Mouse (Mus musculus): ENCODE data around the gene Pam16. TPM values are rescaled to one million over a fixed set of nuclear protein-coding genes. Genes with fewer than 3 reads are reported as not detected.
"Not testable (repeated sequence)": the region's sequence is repeated elsewhere in the genome, so short reads cannot be mapped to it uniquely, and the experiment has no call there.

The Pam16 gene
- total RNA-seq, 1 experiment from 2014 or later = 14.8 TPM

DNA sequence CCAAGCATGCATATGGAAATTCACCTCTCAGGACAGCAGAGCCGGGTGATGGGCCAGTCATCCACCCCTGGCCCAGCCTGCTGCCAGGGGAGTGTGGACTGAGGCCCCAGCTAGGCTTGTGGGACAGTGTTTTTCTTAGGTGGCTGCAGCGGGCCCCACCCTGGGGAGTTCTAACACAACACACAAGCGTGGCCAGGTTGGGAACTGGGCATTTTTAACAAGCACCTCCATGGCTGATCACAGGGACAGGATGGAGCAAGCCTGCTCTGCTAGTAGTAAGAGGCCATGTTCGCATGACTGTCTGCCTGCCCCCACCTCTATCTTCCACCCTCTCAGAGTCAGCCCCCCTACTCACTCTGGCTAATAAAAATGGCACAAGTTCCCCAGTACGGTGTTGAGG lies 26.7 kb downstream of the Pam16 start:
- no peak for ATAC-seq (replicated peaks; ENCODE audit: insufficient number of reproducible peaks, low FRiP score, low TSS enrichment, poor library complexity, severe bottlenecking)

DNA sequence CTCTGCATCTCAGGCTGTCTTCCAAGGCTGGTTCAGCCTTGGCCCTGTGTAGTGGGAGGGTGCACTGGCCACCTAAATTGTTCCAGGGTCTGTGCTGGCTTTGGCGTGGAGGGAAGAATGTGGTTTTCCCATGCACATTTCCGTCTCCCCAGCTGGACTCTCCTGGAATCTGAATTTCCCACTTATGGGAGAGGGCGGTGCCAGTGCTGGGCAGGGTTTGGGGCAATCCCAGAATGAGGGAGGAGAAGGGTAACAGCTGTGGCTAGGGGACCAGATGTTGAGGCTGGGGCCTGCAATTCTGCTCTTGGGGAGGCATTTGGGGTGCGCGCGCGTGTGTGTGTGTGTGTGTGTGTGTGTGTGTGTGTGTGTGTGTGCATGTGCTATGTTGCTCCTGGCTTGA lies 27.5 kb downstream of the Pam16 start:
- ATAC-seq (replicated peaks; ENCODE audit: insufficient number of reproducible peaks, low FRiP score, low TSS enrichment, poor library complexity, severe bottlenecking) = no peak

DNA sequence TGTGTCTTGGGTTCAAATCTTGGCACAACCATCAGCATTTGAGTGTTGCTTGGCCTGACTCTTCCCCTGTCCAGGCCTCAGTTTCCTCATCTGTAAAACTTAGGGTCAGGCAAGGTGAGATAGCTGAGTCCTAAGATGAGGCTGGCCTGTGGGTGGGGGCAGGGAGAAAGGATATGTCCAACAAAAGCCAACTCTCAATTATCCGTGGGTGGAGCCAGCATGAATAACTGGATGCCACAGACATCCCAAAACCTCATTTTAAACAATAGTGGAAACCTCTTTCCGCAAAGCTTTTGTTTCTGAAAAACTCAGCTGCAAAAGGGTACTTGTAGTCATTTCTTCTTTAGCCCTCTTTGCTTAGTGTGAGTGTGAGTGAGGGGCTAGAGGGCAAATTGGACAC lies 28.0 kb downstream of the Pam16 start:
- ATAC-seq (replicated peaks; ENCODE audit: insufficient number of reproducible peaks, low FRiP score, low TSS enrichment, poor library complexity, severe bottlenecking) = no peak

DNA sequence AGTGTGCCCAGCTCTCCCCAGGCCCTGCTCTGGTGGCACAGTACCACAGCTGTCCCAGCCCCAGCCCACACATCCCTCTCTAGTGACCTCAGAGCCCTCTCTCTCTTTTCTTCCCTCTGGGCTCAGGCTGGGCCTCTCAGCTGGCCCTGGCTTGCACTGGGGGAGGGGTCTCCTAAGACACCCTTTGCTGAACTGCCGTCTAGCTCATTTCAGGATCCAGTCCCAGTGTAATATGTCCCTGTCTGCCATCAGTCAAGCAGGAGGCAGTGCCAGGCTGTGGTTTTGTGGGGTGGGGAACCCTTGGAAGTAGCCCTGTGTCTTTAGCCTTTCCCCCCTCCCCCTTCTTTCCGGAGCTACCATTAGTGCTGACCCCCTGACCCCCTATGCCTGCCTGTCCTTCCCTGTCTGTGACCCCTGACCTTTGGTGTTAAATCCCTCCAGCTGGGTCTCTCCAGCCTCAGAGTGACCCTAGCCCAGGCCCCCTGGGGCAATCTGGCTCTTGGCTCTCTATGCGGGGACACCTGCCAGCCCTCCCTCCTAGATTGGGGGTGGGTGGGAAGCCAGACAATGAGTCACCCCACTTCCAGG lies 28.6 kb downstream of the Pam16 start:
- no peak for ATAC-seq (replicated peaks; ENCODE audit: insufficient number of reproducible peaks, low FRiP score, low TSS enrichment, poor library complexity, severe bottlenecking)

DNA sequence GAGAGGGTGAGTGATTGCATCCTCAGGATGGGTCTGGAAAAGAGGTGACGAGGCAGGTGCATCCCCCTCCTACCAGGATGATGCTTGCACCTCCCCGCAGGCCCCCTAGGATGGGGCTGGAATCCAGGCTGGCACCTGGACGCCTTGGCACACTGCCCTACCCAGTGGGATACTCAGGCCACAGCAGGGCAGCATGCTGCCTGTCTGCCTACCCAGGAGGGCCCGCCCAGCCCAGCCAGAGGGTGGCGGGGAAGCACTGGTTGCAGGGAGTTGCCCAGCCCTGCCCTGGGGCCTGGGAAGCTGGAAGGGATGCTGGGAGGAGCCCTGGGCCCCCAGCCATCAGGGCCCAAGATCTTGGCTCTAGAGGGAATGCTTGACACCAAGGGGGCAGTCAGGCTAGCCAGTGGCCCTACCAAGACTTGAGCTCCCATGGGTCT lies 29.2 kb downstream of the Pam16 start:
- no peak for ATAC-seq (replicated peaks; ENCODE audit: insufficient number of reproducible peaks, low FRiP score, low TSS enrichment, poor library complexity, severe bottlenecking)

DNA sequence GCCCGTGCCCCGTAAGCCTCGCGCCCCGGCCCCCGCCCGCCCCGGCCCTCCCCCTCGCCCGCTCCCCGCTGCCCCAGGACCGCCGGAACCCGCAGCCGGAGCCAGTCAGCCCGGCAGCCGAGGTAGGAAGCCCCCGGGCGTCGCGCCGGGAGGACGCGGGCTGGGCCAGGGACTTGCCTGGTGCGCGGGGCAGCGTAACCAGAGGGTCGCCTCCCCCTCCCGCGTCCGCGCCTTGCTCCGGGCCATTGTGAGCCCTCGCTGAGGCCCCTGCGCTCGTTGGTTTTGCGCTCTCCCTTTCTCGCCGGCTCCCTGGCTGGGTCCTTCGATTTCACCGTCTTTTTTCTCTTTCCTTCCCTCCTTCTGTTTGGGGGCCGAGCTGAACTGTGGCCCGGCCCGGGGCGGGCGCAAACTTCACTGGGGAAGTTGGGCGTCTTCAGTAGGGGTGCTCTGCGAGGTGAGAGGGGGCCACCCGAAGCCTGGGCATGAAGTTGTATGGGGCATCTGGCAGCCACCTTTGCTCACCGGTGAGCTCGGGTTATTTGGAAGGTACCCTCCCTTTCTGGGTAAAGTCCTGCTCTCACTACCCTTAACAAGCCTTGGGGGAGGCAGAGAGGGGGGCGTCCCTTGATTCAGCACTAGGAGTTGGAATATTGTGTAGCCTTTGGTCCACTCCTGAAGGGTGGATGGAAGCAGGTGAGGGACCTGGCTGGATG lies 29.8 kb downstream of the Pam16 start:
- no peak for ATAC-seq (replicated peaks; ENCODE audit: insufficient number of reproducible peaks, low FRiP score, low TSS enrichment, poor library complexity, severe bottlenecking)

DNA sequence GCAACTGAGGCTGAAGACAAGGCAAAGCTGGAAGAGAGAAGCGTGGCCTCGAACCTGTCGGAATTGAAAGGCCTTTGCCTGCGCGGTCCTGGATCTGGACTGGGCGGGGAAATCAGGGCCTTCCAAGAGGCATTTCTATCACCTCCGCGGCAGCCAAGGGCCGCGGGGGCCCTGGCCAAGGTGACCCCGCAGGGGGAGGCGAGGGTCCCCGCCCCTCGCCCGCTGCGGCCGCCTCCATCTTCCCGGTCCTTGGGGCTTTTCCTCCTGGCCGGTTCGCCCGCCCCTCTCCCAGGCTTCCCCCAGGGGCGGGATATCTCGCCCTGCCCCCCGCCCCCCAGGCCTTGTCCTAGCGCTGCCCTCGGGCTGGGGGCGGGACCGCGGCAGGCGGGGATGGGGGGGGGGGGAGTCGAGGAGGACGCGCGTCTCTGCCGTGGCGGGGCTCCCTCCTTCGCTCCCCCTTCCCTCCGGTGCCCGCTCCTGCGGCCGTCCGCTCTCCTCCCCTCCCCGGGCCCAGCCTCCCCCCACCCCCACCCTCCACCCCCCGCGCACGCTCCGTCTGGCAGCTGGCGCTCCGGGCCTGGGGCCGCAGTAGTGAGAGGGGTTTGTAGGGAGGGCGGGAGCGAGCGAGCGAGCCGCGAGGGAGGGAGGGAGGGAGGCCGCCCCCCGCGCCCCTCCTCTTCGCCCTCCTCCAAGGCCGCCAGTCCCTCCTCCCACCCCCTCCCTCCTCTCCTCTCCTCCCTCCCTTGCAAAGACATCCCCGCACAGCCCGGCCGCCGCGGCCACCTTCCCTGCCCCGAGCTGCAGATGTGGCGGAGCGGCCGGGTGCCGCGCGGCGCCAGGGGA lies 30.6 kb downstream of the Pam16 start, which contains the start of gene Glis2:
Gene Glis2 (plus strand): TSS at position 743 of the 843 bp plus-strand sequence.
- ATAC-seq (replicated peaks; ENCODE audit: insufficient number of reproducible peaks, low FRiP score, low TSS enrichment, poor library complexity, severe bottlenecking) = no peak

DNA sequence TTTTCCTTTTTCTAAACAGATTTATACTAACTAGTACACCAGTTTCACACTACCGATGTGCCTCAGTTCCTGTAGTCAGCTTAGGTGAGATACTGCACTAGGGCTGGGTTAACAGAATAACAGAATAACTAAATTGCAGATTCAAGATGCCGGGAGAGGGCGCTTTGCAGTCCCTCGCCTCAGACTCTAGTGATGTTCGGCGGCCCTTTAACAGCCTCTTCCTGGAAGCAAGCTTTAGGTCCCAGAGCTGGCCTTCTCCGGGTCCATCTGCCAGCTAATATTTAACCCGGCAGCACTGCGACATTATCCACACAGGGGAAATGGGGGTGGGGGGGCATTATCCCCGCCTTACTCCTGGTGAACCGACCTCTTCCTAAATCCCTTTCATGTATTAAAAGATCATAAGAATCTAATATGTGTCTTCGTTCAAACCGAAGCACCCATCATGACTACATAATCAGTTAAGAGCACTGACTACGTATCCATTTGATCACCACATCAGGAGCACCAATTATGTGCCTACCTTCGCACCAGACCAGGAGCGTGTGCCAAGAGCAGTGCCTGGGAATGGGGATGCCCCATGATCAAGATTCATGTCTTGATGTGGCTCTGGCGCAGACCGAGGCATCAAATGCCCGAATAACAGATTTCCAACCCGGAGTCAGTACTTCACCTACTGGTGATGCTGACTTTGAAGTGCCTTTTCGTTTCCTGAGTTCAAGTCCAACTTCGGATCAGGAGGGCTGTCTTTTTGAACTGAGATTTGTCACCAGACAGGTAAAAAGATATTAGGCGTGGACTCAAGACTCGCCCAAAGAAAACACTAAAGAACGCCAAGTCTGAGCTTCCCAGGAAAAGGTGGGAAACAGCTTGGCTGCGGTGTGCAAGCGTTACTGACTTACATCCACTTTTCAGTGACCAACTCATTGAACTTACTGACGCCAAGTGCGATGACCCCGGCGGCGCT lies 31.6 kb downstream of the Pam16 start:
- ATAC-seq (replicated peaks; ENCODE audit: insufficient number of reproducible peaks, low FRiP score, low TSS enrichment, poor library complexity, severe bottlenecking) = no peak

DNA sequence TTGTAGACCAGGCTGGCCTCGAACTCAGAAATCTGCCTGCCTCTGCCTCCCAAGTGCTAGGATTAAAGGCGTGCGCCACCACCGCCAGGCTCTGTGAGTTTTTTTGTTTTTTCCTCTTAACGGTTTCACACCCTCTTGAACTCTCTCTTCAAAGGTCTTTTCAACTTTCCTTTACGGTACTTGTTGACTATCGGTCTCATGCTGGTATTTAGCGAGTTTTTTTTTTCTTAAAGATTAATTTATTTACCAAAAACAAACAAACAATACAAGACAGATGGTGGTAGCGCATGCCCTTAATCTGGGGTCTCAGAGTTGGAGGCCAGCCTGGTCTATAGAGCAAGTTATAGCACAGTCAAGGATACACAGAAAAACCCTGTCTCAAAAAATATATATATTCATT lies 34.6 kb downstream of the Pam16 start:
- ATAC-seq (replicated peaks; ENCODE audit: insufficient number of reproducible peaks, low FRiP score, low TSS enrichment, poor library complexity, severe bottlenecking) = no peak

DNA sequence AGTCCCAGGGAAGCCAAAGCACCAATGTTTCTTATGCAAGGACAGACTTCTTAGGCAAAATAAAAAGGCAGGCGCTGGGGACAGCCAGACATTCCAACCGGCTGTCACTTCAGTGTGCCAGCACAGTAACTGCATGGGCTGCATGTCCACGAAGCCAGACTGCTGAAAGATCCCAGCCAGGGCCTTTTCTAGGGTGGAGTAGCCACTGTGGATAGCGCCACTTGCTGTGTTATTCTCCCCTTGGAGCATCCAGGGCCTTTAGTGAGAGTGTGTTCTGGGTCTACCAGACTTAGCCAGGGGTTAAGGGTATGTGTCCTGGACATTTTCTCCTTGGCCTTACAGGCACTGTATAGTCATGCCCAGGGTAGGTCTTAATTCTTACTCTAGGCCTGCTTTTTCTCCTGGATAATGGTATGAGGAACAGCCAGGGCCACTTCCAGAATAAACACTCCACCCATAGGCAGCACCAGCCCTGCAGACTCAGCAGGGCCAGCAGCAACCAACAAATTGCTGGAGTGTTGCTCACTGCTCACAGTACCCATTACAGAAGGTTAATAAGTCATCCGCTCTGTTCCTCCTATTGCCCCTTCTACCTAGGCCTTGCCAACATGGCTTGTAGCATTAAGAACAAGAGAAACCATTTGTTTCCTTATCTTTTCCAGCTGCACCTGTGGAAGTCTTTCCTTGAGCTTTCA lies 37.1 kb downstream of the Pam16 start:
- no peak for ATAC-seq (replicated peaks; ENCODE audit: insufficient number of reproducible peaks, low FRiP score, low TSS enrichment, poor library complexity, severe bottlenecking)

DNA sequence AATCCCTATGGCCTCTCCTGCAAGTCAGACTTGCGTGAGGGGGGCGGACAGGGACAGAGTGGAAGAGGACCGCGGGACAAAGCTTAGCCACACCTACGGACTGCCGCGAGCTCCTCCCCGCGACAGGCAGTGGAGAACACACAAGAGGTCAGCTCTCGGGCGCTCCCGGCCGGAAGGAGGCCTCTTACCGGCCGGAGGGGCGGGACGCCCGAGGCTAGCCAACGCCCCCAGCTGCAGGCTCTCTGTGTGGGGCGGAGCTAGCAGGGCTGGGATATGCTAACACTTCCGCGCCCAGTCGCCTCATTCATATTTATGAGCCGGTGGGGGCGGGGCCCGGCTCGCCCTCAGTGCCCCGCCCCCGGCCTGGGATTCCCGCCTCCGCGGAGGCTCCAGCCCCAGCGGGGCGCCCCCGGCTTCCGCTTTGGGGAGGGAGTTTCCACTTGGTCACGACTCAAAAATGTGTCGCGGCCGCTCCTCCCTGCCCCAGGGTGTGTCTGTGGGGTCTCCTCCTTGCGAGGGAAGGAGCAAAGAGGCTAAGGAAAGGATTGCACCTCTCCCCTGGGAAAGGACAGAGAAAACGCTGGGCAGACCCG lies 38.2 kb downstream of the Pam16 start:
- peak; percentile 95 for ATAC-seq (replicated peaks; ENCODE audit: insufficient number of reproducible peaks, low FRiP score, low TSS enrichment, poor library complexity, severe bottlenecking)

DNA sequence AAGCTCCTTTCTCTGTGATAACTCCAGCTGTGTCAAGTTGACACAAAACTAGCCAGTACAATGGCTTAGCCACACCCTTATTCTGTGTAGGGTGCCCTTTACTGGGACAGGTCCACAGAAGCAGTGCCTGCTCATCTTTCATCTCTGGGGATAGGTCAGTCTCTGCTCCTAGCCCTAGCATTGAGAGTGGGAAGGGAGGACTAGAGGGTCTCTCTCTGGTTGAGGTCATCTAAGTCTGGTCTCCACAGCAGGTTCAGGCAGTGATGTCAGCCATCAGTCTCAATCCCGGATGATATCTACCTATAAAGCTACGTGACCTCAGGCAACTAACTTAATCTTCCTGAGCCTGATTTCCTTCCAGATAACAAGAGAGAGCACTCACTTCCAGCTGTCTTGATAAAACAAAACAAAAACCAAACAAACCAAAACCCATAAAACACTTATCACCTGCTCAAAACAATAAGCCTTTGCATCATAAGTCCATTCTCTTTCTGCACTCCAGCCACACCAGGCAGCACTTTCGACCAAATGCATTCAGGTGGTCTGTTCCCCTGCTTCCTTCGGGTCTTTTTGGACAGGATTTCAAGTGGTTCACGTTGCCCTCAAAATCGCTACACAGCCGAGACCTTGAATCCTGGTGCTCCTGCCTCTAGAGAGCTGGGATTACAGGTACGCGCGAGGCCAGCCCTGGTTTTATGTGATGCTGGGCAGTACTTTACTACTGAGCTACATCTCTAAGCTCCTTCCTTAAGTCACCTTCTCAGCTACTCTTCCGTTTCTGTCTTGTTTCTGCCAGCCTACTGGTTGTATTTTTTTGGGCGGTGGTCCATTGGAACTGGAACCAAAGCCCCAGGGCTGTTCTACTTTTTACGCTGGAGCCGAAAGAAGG lies 38.9 kb downstream of the Pam16 start:
- peak; percentile 10; the same call in 1 of the 2 replicates for ATAC-seq (replicated peaks; ENCODE audit: insufficient number of reproducible peaks, low FRiP score, low TSS enrichment, poor library complexity, severe bottlenecking)

DNA sequence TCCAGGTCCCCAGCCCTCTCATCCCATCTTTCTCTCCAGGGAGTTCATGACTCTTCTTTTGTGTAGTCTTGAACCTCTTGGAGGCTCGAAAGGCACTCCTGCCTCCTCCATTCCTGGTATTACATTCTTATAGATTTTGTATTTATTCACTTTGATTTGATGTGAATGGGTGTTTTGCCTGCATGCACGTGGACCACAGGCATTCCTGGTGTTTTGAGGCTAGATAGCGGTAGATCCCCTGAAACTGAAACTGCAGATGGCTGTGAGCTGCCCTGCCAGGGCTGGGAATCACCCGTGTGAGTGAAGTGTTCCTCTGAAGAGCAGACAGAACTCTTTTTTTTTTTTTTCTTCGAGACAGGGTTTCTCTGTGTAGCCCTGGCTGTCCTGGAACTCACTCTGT lies 40.4 kb downstream of the Pam16 start:
- no peak for ATAC-seq (replicated peaks; ENCODE audit: insufficient number of reproducible peaks, low FRiP score, low TSS enrichment, poor library complexity, severe bottlenecking)

DNA sequence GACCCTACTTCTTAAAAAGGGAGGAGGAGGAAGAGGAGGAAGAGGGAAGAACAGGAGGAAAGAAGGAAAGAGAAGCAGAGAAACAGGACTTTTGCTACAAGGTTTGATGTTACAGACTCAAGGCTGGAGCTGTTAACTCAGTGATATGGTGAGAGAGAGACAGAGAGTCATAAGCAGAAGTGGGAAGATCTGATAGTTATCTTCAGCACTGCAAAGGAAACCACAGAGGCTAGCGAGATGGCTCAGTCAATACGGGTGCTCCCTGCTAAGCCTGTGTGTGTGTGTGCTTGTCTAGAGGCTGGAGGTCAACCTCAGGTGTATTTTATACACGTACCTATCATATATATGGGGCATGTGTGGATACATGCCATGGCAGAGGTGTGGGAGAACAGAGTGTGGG lies 41.0 kb downstream of the Pam16 start:
- no peak for ATAC-seq (replicated peaks; ENCODE audit: insufficient number of reproducible peaks, low FRiP score, low TSS enrichment, poor library complexity, severe bottlenecking)

DNA sequence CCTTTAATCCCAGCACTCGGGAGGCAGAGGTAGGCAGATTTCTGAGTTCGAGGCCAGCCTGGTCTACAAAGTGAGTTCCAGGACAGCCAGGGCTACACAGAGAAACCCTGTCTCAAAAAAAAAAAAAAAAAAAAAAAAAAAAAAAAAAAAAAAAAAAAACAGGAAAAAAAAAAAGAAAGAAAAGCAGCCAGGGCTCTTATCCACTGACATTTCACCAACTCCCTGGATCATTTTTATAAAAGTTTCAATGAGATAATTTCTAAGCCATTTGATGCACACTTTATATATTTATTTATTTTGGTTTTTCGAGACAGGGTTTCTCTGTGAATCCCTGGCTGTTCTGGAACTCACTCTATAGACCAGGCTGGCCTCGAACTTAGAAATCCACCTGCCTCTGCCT lies 43.6 kb downstream of the Pam16 start:
- ATAC-seq (replicated peaks; ENCODE audit: insufficient number of reproducible peaks, low FRiP score, low TSS enrichment, poor library complexity, severe bottlenecking) = not testable (repeated sequence)

DNA sequence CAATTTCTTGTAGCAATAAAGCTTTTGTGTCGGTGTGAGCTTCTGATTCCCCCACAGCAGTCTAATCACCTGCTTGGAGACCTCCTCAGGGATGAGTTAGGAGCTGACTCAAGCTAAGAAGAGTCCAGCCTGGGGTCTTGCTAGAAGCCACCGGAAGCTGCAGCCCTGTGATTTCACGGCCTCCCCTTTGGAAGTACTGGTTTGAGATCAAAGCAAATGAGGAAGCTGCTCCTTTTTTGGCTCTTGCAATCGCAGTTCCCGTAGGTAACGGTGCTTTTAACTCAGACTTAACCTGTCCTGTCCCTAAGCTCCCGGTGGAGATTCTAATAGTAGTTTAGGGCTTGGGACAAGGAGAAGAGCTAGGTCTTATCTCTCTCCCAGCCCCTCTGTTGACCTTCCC lies 46.2 kb downstream of the Pam16 start:
- ATAC-seq (replicated peaks; ENCODE audit: insufficient number of reproducible peaks, low FRiP score, low TSS enrichment, poor library complexity, severe bottlenecking) = no peak

DNA sequence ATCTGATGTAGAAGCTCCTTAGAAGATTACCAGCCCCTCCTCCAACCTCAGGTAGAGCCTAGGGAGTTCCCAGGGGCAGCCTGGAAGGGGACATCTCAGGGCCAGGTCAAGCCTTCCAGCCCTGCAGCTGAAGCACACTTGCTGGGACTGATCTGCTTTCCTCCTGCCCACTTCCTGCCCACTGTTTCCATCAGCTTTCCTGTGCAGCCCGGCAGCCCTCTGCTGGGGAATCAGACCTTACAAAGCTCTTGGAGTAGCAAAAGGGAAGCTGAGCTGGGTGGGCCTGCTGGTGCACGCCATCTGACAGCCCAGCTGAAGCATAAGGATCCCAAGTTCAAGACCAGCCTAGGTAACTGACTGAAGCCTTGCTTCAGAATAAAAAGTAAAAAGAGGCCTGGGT lies 47.9 kb downstream of the Pam16 start:
- no peak for ATAC-seq (replicated peaks; ENCODE audit: insufficient number of reproducible peaks, low FRiP score, low TSS enrichment, poor library complexity, severe bottlenecking)

Data from monocyte, adult 5-6 weeks (primary cell).